Mouse (Mus musculus): Measurements from ENCODE around the gene Psme1.

- TF ChIP-seq CHD1 (IDR thresholded peaks at IDR 0.05; ENCODE audit: low read depth, low read length) (no peak), CTCF (IDR thresholded peaks at IDR 0.05 in 2 of 3, conservative IDR thresholded peaks at IDR 0.05 in 1 of 3; ENCODE audit: control insufficient read depth in 1 of 3, insufficient read depth in 1 of 3, low read depth in 2 of 3, low read length in 3 of 3, poor library complexity in 1 of 3, severe bottlenecking in 1 of 3) (no peak), TCF12 (IDR thresholded peaks at IDR 0.05; ENCODE audit: low read depth, low read length) (no peak), JUND (IDR thresholded peaks at IDR 0.05; ENCODE audit: low read depth, low read length) (no peak), POLR2A (IDR thresholded peaks at IDR 0.05; ENCODE audit: control insufficient read depth in 1 of 2, insufficient read depth in 1 of 2, low read depth in 1 of 2, low read length in 2 of 2, poor library complexity in 1 of 2) (no peak), KAT2A (conservative IDR thresholded peaks at IDR 0.05; ENCODE audit: low read depth, low read length) (no peak)
Observed at GRCm38 (mm10) chr14:55613346-55613745, 35.4 kb downstream of the Psme1 start.
